Mouse (Mus musculus): ENCODE data around the gene Tcta.

DNA sequence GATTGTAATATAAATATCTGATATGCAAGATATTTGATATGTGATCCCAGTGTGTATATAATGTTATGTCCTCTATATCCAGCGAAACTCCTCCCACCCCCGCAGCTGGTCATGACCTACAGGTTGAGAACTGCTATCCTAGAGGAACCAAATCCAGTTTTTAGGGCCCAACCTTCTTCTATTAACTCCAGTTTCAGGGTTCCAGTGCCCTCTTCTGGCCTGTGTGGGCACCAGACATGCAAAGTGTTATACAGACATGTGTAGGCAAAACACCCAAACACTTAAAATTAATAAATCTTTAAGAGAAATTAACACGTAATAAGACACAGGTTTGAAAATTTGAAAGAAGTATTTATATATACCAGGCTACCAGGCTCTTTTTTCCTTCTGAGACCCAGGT is 11.6 kb upstream of the Tcta start:
- no peak for TF ChIP-seq POLR2A (IDR thresholded peaks at IDR 0.05; ENCODE audit: control insufficient read depth in 1 of 2, insufficient read depth in 1 of 2, low read depth in 1 of 2, low read length in 2 of 2, poor library complexity in 1 of 2)
- TF ChIP-seq EP300 (IDR thresholded peaks at IDR 0.05; ENCODE audit: low read depth in 1 of 2, low read length in 2 of 2) = no peak
- TF ChIP-seq ETS1 (IDR thresholded peaks at IDR 0.05; ENCODE audit: low read depth, low read length) = no peak
- TF ChIP-seq SIN3A (IDR thresholded peaks at IDR 0.05; ENCODE audit: low read length) = no peak
- no peak for TF ChIP-seq NRF1 (IDR thresholded peaks at IDR 0.05; ENCODE audit: insufficient read depth, low read depth, low read length, poor library complexity, severe bottlenecking)
- no peak for TF ChIP-seq JUND (IDR thresholded peaks at IDR 0.05; ENCODE audit: low read depth, low read length)
- TF ChIP-seq TCF12 (IDR thresholded peaks at IDR 0.05; ENCODE audit: low read depth, low read length) = no peak

Measured in MEL (cell line).